ENCODE assay signal across 22 mouse cellular contexts in the genomic region with DNA sequence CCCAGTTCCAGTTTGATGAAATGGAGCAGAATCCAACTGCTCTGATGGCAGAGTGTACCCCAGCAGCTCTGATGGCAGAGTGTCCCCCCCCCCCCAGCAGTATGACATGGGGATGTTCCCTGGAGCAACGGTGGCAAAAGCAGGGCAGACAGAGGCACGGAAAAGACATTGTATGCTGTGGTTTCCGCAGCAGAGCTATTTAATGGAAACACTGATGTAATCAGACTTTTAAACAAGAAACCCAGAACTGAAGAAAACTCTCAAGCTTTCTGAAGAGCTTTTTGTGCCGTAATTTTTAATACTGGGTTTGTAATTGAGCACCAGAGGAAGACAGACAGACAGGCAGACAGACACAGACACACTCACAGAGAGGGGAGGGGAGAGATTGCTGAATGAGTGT.
DNase-seq lines count a peak whose midpoint lies in the region; ATAC-seq lines count a peak whose summit lies in the region.
"Had no signal": no experiment of that assay in that cellular context is flagged by ENCODE, and none has a peak within 500 bp of the region (broad histone marks: within the 10 kb centered on the region; RNA-seq: fewer than 3 reads in every experiment).

No protein-coding gene starts in this region.

- H3K9ac ChIP-seq in embryonic facial prominence, embryonic 13.5 days, result no peak overlapping the region
- no peak overlapping the region for H3K9ac ChIP-seq in limb, embryonic 12.5 days (replicated peaks)
- no peak overlapping the region for H3K9ac ChIP-seq in limb, embryonic 13.5 days
- H3K9ac ChIP-seq: forebrain, embryonic 12.5 days had no signal

- no peak for ATAC-seq in embryonic facial prominence, embryonic 13.5 days (ENCODE audit: insufficient number of reproducible peaks, insufficient read depth, low FRiP score, low TSS enrichment, low read depth)
- no peak for ATAC-seq in limb, embryonic 12.5 days (ENCODE audit: insufficient number of reproducible peaks, insufficient read depth, low FRiP score, low TSS enrichment, low read depth)
- no peak for ATAC-seq in limb, embryonic 13.5 days (ENCODE audit: low FRiP score, low read depth)
- ATAC-seq: CD4-positive, CD25-positive, alpha-beta regulatory T cell, adult 4 months; forebrain, embryonic 14.5 days; forebrain, embryonic 16.5 days had no signal

- DNase-seq in embryonic facial prominence, embryonic 10.5 days (ENCODE audit: low spot score), result no peak
- no peak for DNase-seq in limb, embryonic 10.5 days (ENCODE audit: low spot score)
- no peak for DNase-seq in adrenal gland, postnatal 25 days
- DNase-seq in kidney, adult 11 months, result no peak
- DNase-seq: adrenal gland, adult 2 months; adrenal gland, postnatal 10 days; adrenal gland, postnatal 36 days; B cell, adult 2 months; cerebellum, adult 11-12 months; cerebellum, adult 2 months; cerebellum, adult 9-10 months; cerebellum, postnatal 10 days; cerebellum, postnatal 25 days had no signal

- peaks cover 14% of the 10 kb centered on the region for H3K4me1 ChIP-seq in embryonic facial prominence, embryonic 13.5 days
- peaks cover 4% of the 10 kb centered on the region; the same call in 1 of the 2 replicates for H3K4me1 ChIP-seq in embryonic facial prominence, embryonic 10.5 days
- peaks cover 4% of the 10 kb centered on the region; the same call in 1 of the 2 replicates for H3K4me1 ChIP-seq in limb, embryonic 12.5 days (replicated peaks)
- H3K4me1 ChIP-seq in limb, embryonic 10.5 days, result peaks cover 7% of the 10 kb centered on the region; the same call in 1 of the 2 replicates
- H3K4me1 ChIP-seq in limb, embryonic 13.5 days, result peaks cover 10% of the 10 kb centered on the region
- H3K4me1 ChIP-seq: forebrain, embryonic 12.5 days had no signal

- H3K9me3 ChIP-seq in embryonic facial prominence, embryonic 13.5 days, result no peaks in the 10 kb centered on the region
- no peaks in the 10 kb centered on the region for H3K9me3 ChIP-seq in embryonic facial prominence, embryonic 10.5 days
- H3K9me3 ChIP-seq in limb, embryonic 12.5 days, result no peaks in the 10 kb centered on the region
- no peaks in the 10 kb centered on the region for H3K9me3 ChIP-seq in limb, embryonic 10.5 days (replicated peaks)
- no peaks in the 10 kb centered on the region for H3K9me3 ChIP-seq in limb, embryonic 13.5 days
- H3K9me3 ChIP-seq: forebrain, embryonic 10.5 days; forebrain, embryonic 12.5 days had no signal

- H3K27me3 ChIP-seq in embryonic facial prominence, embryonic 13.5 days, result no peaks in the 10 kb centered on the region
- no peaks in the 10 kb centered on the region for H3K27me3 ChIP-seq in embryonic facial prominence, embryonic 10.5 days (replicated peaks; ENCODE audit: low read depth, poor library complexity, severe bottlenecking)
- H3K27me3 ChIP-seq in limb, embryonic 12.5 days, result no peaks in the 10 kb centered on the region
- no peaks in the 10 kb centered on the region for H3K27me3 ChIP-seq in limb, embryonic 10.5 days (ENCODE audit: low read depth, poor library complexity, severe bottlenecking)
- H3K27me3 ChIP-seq in limb, embryonic 13.5 days, result no peaks in the 10 kb centered on the region
- H3K27me3 ChIP-seq: forebrain, embryonic 12.5 days had no signal

- H3K4me3 ChIP-seq in embryonic facial prominence, embryonic 13.5 days, result no peak overlapping the region
- no peak overlapping the region for H3K4me3 ChIP-seq in embryonic facial prominence, embryonic 10.5 days
- no peak overlapping the region for H3K4me3 ChIP-seq in limb, embryonic 12.5 days (replicated peaks)
- no peak overlapping the region for H3K4me3 ChIP-seq in limb, embryonic 10.5 days
- no peak overlapping the region for H3K4me3 ChIP-seq in limb, embryonic 13.5 days
- H3K4me3 ChIP-seq: erythroblast, embryonic 14.5 days; forebrain, embryonic 10.5 days; forebrain, embryonic 12.5 days had no signal

- H3K36me3 ChIP-seq in embryonic facial prominence, embryonic 13.5 days, result peaks cover 32% of the 10 kb centered on the region
- H3K36me3 ChIP-seq in embryonic facial prominence, embryonic 10.5 days (replicated peaks), result peaks cover 38% of the 10 kb centered on the region
- H3K36me3 ChIP-seq in limb, embryonic 12.5 days, result peaks cover 44% of the 10 kb centered on the region
- peaks cover 21% of the 10 kb centered on the region for H3K36me3 ChIP-seq in limb, embryonic 10.5 days
- H3K36me3 ChIP-seq in limb, embryonic 13.5 days, result peaks cover 32% of the 10 kb centered on the region
- H3K36me3 ChIP-seq: forebrain, embryonic 12.5 days had no signal

- WGBS in embryonic facial prominence, embryonic 13.5 days, result 60% methylated on average over 4 of the region's 4 CpGs
- 89% methylated on average over 4 of the region's 4 CpGs for WGBS in embryonic facial prominence, embryonic 10.5 days
- WGBS in limb, embryonic 12.5 days, result 85% methylated on average over 4 of the region's 4 CpGs
- 94% methylated on average over 4 of the region's 4 CpGs for WGBS in limb, embryonic 10.5 days
- 55% methylated on average over 4 of the region's 4 CpGs for WGBS in limb, embryonic 13.5 days

- H3K27ac ChIP-seq in embryonic facial prominence, embryonic 13.5 days, result peak overlapping the region; percentile 29; the same call in 1 of the 2 replicates
- no peak overlapping the region for H3K27ac ChIP-seq in embryonic facial prominence, embryonic 10.5 days (replicated peaks)
- H3K27ac ChIP-seq in limb, embryonic 12.5 days, result 0 out of 2 replicates have a peak overlapping the region, but pooled peaks have one; percentile 18
- H3K27ac ChIP-seq in limb, embryonic 10.5 days, result no peak overlapping the region
- peak overlapping the region; percentile 67; the same call in 1 of the 2 replicates for H3K27ac ChIP-seq in limb, embryonic 13.5 days
- H3K27ac ChIP-seq: forebrain, embryonic 10.5 days; forebrain, embryonic 12.5 days had no signal

- no peak overlapping the region for H3K4me2 ChIP-seq in embryonic facial prominence, embryonic 13.5 days
- no peak overlapping the region for H3K4me2 ChIP-seq in limb, embryonic 12.5 days
- H3K4me2 ChIP-seq in limb, embryonic 13.5 days (replicated peaks), result no peak overlapping the region
- H3K4me2 ChIP-seq: forebrain, embryonic 12.5 days had no signal

Comparison
In these comparisons a context has a peak if more than half of its experiments do, and no peak if none do; other contexts are left out.
1. H3K27ac ChIP-seq: peak in embryonic facial prominence, embryonic 13.5 days (single experiment), limb, embryonic 12.5 days (single experiment) and limb, embryonic 13.5 days (single experiment); none in embryonic facial prominence, embryonic 10.5 days (single experiment) and limb, embryonic 10.5 days (single experiment).